Mouse (Mus musculus): ENCODE measurements around the gene Uhrf2. TPM values are rescaled to one million over a fixed set of nuclear protein-coding genes. Genes with fewer than 3 reads are reported as not detected.

The Uhrf2 gene
- total RNA-seq (2014; rRNA removed) (52.6 and 53.2 TPM in 2 replicates), polyA plus RNA-seq (2015; fragmentation: Nextera tagmentation; extraction: Ambion mirVana) (25.7 and 27.2 TPM in 2 replicates)

GRCm38 (mm10) chr19:30029894-30030635 lies at the start of gene Uhrf2:
Gene Uhrf2, plus strand, starts transcription at chr19:30030513.
- peak within 1 kb of the TSS; percentile 97 for H3K27ac ChIP-seq
- TF ChIP-seq CTCF (IDR thresholded peaks at IDR 0.05; ENCODE audit: low read depth) = no peak
- DNase-seq (ENCODE audit: low spot score) (peak; percentile 99), ATAC-seq (peak; percentile 99)
- no peaks in the 10 kb centered on the region for H3K36me3 ChIP-seq (ENCODE audit: insufficient read depth, low read length)
- H3K27me3 ChIP-seq (ENCODE audit: insufficient read depth, low read length) = no peaks in the 10 kb centered on the region
- 1% methylated on average over 72 of the region's 74 CpGs for WGBS
- H3K9me3 ChIP-seq (ENCODE audit: low read length) = no peaks in the 10 kb centered on the region
- H3K4me1 ChIP-seq (ENCODE audit: insufficient read depth, low read length) = peaks cover 16% of the 10 kb centered on the region
- H3K4me2 ChIP-seq (ENCODE audit: low read depth, low read length) = peak within 1 kb of the TSS; percentile 80
- H3K4me3 ChIP-seq (ENCODE audit: low read length) = peak within 1 kb of the TSS; percentile 99
- H3K9ac ChIP-seq (replicated peaks; ENCODE audit: low read length) = peak within 1 kb of the TSS; percentile 100

DNA sequence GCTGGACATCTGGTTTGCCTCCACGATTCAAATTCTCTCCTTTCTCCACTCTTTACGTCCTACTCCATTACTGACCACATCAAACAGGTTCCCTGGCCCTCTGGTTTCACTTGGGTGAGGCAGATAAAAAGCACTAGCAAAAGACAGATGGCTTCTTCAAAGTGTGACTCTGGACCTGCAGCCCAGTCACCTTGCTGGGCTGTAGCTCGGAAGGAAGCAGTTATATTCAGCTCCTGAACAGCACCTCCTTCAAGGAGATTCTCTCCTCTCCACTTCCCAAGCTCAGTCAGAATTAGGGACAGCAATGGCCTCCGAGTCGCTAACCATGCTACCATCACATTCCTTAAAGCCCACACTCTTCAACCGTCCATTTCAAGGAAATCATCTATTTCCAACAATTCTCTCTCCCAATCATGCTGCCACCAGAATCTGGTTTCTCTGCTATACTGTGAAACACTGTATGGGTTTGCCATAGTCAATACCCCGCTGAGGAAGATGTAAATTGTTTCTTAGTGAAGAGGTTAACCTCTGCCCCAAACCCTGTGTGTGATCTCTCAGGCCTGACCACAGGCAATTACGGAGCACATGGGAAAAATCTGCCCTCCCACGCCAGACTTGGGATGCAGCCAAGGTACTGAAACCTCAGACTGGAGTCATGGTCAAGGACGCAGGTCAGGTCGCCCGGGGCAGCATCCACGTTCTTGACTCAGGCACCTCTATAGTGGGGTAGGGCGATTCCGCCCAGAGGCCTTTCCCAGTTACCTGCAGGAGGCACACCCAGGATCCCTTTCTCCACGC lies 45.9 kb upstream of the Uhrf2 start:
- Histone ChIP-seq H3K4me3 (ENCODE audit: low read length) (no peak overlapping the region), H3K9ac (replicated peaks; ENCODE audit: low read length) (no peak overlapping the region), H3K4me2 (ENCODE audit: low read depth, low read length) (no peak overlapping the region), H3K27me3 (ENCODE audit: insufficient read depth, low read length) (no peaks in the 10 kb centered on the region), H3K27ac (no peak overlapping the region), H3K36me3 (ENCODE audit: insufficient read depth, low read length) (no peaks in the 10 kb centered on the region), H3K4me1 (ENCODE audit: insufficient read depth, low read length) (no peaks in the 10 kb centered on the region), H3K9me3 (ENCODE audit: low read length) (no peaks in the 10 kb centered on the region)
- WGBS = 64% methylated on average over 16 of the region's 16 CpGs
- ATAC-seq (no peak), DNase-seq (ENCODE audit: low spot score) (no peak)
- no peak for TF ChIP-seq CTCF (IDR thresholded peaks at IDR 0.05; ENCODE audit: low read depth)

DNA sequence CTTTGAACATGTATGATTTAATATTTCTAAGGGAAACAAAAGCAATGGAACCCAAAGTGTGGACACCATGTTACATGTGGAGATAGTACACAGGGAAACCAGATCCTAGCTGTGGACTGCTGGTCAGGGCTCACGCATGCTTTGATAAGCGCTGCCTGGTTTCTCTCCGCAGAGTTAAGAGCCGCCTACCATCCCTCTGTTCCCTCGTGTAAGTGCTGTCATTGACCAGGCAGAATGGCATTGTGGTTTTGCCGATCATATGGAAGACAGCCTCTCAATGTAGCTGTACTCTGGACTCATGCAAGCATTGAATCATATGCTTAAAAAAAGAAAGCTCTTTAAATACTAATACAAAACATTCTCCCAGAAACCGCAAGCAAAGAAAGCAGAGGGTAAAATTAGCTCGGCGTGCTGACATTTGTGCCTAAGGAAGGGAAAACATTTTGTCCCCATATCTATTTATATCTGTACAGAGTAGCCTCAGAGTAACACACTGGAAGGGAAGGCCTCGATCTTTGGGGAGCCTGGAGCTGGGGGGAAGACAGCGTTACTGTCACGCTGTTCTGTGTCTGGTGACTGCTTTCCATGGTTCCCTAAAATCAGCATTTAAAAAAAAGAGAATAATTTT lies 43.7 kb upstream of the Uhrf2 start:
- Histone ChIP-seq H3K27me3 (ENCODE audit: insufficient read depth, low read length) (no peaks in the 10 kb centered on the region), H3K4me2 (ENCODE audit: low read depth, low read length) (no peak overlapping the region), H3K4me3 (ENCODE audit: low read length) (no peak overlapping the region), H3K9ac (replicated peaks; ENCODE audit: low read length) (no peak overlapping the region), H3K4me1 (ENCODE audit: insufficient read depth, low read length) (no peaks in the 10 kb centered on the region), H3K27ac (no peak overlapping the region), H3K9me3 (ENCODE audit: low read length) (no peaks in the 10 kb centered on the region), H3K36me3 (ENCODE audit: insufficient read depth, low read length) (no peaks in the 10 kb centered on the region)
- no peak for DNase-seq (ENCODE audit: low spot score)
- no peak for ATAC-seq
- WGBS = 84% methylated on average over 12 of the region's 12 CpGs
- TF ChIP-seq CTCF (IDR thresholded peaks at IDR 0.05; ENCODE audit: low read depth) = no peak

GRCm38 (mm10) chr19:30000406-30001365 lies 29.6 kb upstream of the Uhrf2 start:
- Histone ChIP-seq H3K9ac (replicated peaks; ENCODE audit: low read length) (no peak overlapping the region), H3K4me3 (ENCODE audit: low read length) (no peak overlapping the region), H3K9me3 (ENCODE audit: low read length) (no peaks in the 10 kb centered on the region), H3K4me1 (ENCODE audit: insufficient read depth, low read length) (no peaks in the 10 kb centered on the region), H3K4me2 (ENCODE audit: low read depth, low read length) (peak overlapping the region; percentile 8), H3K36me3 (ENCODE audit: insufficient read depth, low read length) (no peaks in the 10 kb centered on the region), H3K27ac (peak overlapping the region; percentile 1; the same call in 1 of the 2 replicates), H3K27me3 (ENCODE audit: insufficient read depth, low read length) (no peaks in the 10 kb centered on the region)
- no peak for TF ChIP-seq CTCF (IDR thresholded peaks at IDR 0.05; ENCODE audit: low read depth)
- WGBS = 24% methylated on average over 12 of the region's 12 CpGs
- ATAC-seq = peak; percentile 89
- DNase-seq (ENCODE audit: low spot score) = peak; percentile 53

GRCm38 (mm10) chr19:30001550-30001949 lies 28.8 kb upstream of the Uhrf2 start:
- Histone ChIP-seq H3K27me3 (ENCODE audit: insufficient read depth, low read length) (no peaks in the 10 kb centered on the region), H3K4me3 (ENCODE audit: low read length) (no peak overlapping the region), H3K4me2 (ENCODE audit: low read depth, low read length) (no peak overlapping the region), H3K9ac (replicated peaks; ENCODE audit: low read length) (no peak overlapping the region), H3K9me3 (ENCODE audit: low read length) (no peaks in the 10 kb centered on the region), H3K36me3 (ENCODE audit: insufficient read depth, low read length) (no peaks in the 10 kb centered on the region), H3K27ac (no peak overlapping the region), H3K4me1 (ENCODE audit: insufficient read depth, low read length) (no peaks in the 10 kb centered on the region)
- WGBS = 87% methylated on average over 6 of the region's 6 CpGs
- TF ChIP-seq CTCF (IDR thresholded peaks at IDR 0.05; ENCODE audit: low read depth) = no peak
- ATAC-seq (no peak), DNase-seq (ENCODE audit: low spot score) (no peak)

DNA sequence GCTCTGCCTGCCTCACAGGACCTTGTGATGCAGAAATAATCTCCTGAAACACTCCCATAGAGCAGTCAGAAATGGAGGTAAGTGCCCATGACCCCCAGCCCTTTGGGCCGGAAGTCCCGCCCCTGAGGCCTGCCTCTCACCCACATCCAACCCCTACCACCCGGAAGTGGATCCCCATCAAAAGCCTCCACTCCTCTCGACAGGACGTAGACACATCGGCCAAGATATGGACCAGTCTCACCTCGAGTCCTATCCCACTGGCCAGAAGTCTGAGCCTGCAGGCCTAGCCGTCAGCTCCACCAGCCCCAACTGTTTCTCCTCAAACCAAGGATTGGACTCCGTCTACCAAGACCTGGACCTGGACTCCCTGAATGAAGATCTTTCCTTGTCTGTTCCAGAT lies 26.7 kb upstream of the Uhrf2 start, which contains the start of gene Trpd52l3:
TSS of gene Trpd52l3 (plus strand) at position 170 of the 400 bp plus-strand sequence.
- no peak for TF ChIP-seq CTCF (IDR thresholded peaks at IDR 0.05; ENCODE audit: low read depth)
- no peak within 1 kb of the TSS for H3K4me3 ChIP-seq (ENCODE audit: low read length)
- no peak within 1 kb of the TSS for H3K27ac ChIP-seq
- H3K9me3 ChIP-seq (ENCODE audit: low read length) = no peaks in the 10 kb centered on the region
- no peaks in the 10 kb centered on the region for H3K27me3 ChIP-seq (ENCODE audit: insufficient read depth, low read length)
- WGBS = 94% methylated on average over 9 of the region's 9 CpGs
- no peak within 1 kb of the TSS for H3K9ac ChIP-seq (replicated peaks; ENCODE audit: low read length)
- no peak for ATAC-seq
- no peak for DNase-seq (ENCODE audit: low spot score)
- no peaks in the 10 kb centered on the region for H3K36me3 ChIP-seq (ENCODE audit: insufficient read depth, low read length)
- H3K4me2 ChIP-seq (ENCODE audit: low read depth, low read length) = no peak within 1 kb of the TSS
- no peaks in the 10 kb centered on the region for H3K4me1 ChIP-seq (ENCODE audit: insufficient read depth, low read length)
